Mouse (Mus musculus): ENCODE measurements at regions not wholly inside any gene's neighbourhood (a gene's known extent, or its start where the extent isn't known, plus 50 kb on each side); places are given as distances from the start of the nearest gene placed in this dataset.

DNA sequence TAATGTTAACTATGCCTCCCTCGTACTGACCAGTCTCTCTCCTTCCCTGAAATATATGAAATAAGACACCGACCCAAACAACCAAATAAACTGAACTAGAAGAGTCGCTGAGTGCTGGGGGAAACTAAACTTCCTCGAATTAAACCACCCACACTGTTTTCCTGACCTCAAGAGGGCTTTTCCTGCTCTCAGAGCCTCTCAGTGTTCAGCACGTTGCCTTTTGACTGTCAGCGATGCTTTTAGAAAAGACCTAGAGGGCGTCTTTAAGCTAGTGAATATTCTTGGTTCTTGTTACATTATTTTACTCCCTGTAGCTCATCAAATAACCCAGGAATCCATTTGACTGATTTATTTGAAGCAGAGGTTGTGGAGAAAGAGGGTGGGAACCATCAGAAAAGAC lies 76.2 kb upstream of the Ifne start:
- no peak for TF ChIP-seq CTCF (IDR thresholded peaks at IDR 0.05; ENCODE audit: extremely low read depth, insufficient read depth, insufficient read length, insufficient replicate concordance)
- no peak for TF ChIP-seq POLR2A (IDR thresholded peaks at IDR 0.05; ENCODE audit: low read depth, low read length)
